Mouse (Mus musculus) MEL (cell line): ENCODE measurements at regions not wholly inside any gene's neighbourhood (a gene's known extent, or its start where the extent isn't known, plus 50 kb on each side); places are given as distances from the start of the nearest gene placed in this dataset.

Source experiments
- CHD2 ChIP-seq: IDR thresholded peaks from 2 replicates; pipeline ENCODE4 v1.6.1; 2011; ENCODE audit warnings: low read length, improper control_type of control experiment
- CTCF ChIP-seq, 3 experiments: IDR thresholded peaks in 2 of 3; conservative IDR thresholded peaks in 1 of 3; 2 replicates each; pipeline ENCODE4 v1.5.1; 2011 to 2012; ENCODE audit warnings: low read length in 3 of 3, low read depth in 2 of 3, mild to moderate bottlenecking in 2 of 3, improper control_type of control experiment in 1 of 3, inconsistent platforms in 1 of 3, mixed read lengths in 1 of 3, moderate library complexity in 1 of 3; ENCODE audit not compliant: control insufficient read depth in 1 of 3, insufficient read depth in 1 of 3, poor library complexity in 1 of 3, severe bottlenecking in 1 of 3
- EP300 ChIP-seq, 2 experiments: IDR thresholded peaks; 2 replicates each; pipeline ENCODE4 v1.6.1; 2011; ENCODE audit warnings: improper control_type of control experiment in 2 of 2, low read length in 2 of 2, low read depth in 1 of 2, mild to moderate bottlenecking in 1 of 2
- ETS1 ChIP-seq: IDR thresholded peaks from 2 replicates; pipeline ENCODE4 v1.6.1; 2012; ENCODE audit warnings: low read depth, mild to moderate bottlenecking, inconsistent platforms, low read length, improper control_type of control experiment, moderate library complexity
- MXI1 ChIP-seq: IDR thresholded peaks from 2 replicates; pipeline ENCODE4 v1.6.1; 2011; ENCODE audit warnings: mild to moderate bottlenecking, low read depth, low read length, improper control_type of control experiment
- NRF1 ChIP-seq: IDR thresholded peaks from 2 replicates; pipeline ENCODE4 v1.6.1; 2014; ENCODE audit warnings: low read depth, mild to moderate bottlenecking, inconsistent platforms, low read length, improper control_type of control experiment, moderate library complexity; ENCODE audit not compliant: poor library complexity, insufficient read depth, severe bottlenecking
- POLR2A ChIP-seq, 2 experiments: IDR thresholded peaks; 2 replicates each; pipeline ENCODE4 v1.6.1; 2011 to 2012; ENCODE audit warnings: low read length in 2 of 2, mild to moderate bottlenecking in 2 of 2, control low read depth in 1 of 2, improper control_type of control experiment in 1 of 2, low read depth in 1 of 2, moderate library complexity in 1 of 2; ENCODE audit not compliant: control insufficient read depth in 1 of 2, insufficient read depth in 1 of 2, poor library complexity in 1 of 2
- RAD21 ChIP-seq: IDR thresholded peaks from 2 replicates; pipeline ENCODE4 v1.6.1; 2011; ENCODE audit warnings: mild to moderate bottlenecking, low read depth, low read length, improper control_type of control experiment
- TCF12 ChIP-seq: IDR thresholded peaks from 2 replicates; pipeline ENCODE4 v1.6.1; 2014; ENCODE audit warnings: low read depth, mild to moderate bottlenecking, inconsistent platforms, low read length, improper control_type of control experiment, moderate library complexity
- ZC3H11A ChIP-seq: IDR thresholded peaks from 2 replicates; pipeline ENCODE4 v1.6.1; 2012; ENCODE audit warnings: low read depth, mild to moderate bottlenecking, inconsistent platforms, low read length, improper control_type of control experiment
- ZKSCAN1 ChIP-seq: IDR thresholded peaks from 2 replicates; pipeline ENCODE4 v1.6.1; 2012; ENCODE audit warnings: low read depth, mild to moderate bottlenecking, inconsistent platforms, low read length, improper control_type of control experiment, moderate library complexity

DNA sequence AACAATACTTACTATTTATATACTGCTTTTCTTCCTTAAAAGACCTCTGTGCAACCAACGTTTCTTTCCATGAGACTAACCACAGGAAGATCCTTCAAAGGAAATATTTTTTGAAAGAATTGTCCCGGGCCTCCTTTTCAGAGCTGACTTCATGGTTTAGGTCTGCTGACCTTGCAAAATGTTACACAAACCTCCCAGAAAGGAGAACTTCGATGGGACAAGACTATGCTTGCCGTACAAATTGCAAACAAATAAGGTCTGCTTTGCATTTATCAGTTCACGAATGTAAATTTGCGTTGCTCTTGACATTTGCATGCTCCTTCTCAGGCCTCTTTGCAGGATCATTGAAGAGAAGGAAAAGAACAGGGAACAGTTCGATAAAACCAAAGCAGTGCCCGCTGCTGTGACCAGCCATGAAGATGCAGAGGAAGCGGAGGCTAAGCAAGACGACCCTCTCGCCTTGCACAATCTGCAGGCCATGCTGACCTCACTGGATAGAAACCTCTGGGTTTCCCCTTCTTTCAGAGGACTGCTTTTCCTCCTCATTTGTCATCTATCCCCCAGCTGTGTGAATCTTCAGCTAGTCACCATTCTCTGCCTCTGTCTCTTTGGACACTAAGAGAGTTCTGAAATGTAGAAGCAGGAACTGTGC, 147.2 kb downstream of the Kctd12 start:
- TF ChIP-seq POLR2A (IDR thresholded peaks at IDR 0.05; ENCODE audit: control insufficient read depth in 1 of 2, insufficient read depth in 1 of 2, low read depth in 1 of 2, low read length in 2 of 2, poor library complexity in 1 of 2) (no peak), TCF12 (no peak), CTCF (IDR thresholded peaks at IDR 0.05 in 2 of 3, conservative IDR thresholded peaks at IDR 0.05 in 1 of 3; ENCODE audit: control insufficient read depth in 1 of 3, insufficient read depth in 1 of 3, low read depth in 2 of 3, low read length in 3 of 3, poor library complexity in 1 of 3, severe bottlenecking in 1 of 3) (no peak), NRF1 (no peak), ZC3H11A (no peak), RAD21 (no peak), EP300 (IDR thresholded peaks at IDR 0.05; ENCODE audit: low read depth in 1 of 2, low read length in 2 of 2) (no peak), ETS1 (no peak), ZKSCAN1 (no peak), CHD2 (no peak), MXI1 (no peak)
